Mouse (Mus musculus): ENCODE measurements around the gene Rtkn.

Rtkn gene

DNA sequence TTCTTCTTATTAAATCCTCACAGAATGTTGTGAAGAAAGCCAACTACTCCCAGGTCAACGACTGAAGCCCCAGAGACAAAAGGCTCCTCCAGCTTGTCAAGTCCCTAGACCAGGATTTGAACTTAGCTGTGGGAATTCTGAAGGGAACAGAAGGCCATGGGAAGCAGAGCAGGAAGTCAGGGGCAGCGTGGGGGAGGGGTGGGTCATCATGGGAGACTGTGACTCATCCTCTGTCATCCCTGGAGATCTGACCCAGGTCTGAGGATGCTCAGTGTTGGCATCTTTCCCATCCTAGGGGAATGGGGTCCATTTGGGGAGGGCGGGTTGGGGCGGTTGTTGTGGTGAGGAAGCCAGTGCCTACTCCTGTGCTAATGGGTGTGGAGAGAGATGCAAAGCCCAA lies 6.4 kb downstream of the Rtkn start:
- no peak for DNase-seq

- DNase-seq, result peak; percentile 63
Observed at GRCm38 (mm10) chr6:83142211-83142731, 7.0 kb downstream of the Rtkn start.

DNA sequence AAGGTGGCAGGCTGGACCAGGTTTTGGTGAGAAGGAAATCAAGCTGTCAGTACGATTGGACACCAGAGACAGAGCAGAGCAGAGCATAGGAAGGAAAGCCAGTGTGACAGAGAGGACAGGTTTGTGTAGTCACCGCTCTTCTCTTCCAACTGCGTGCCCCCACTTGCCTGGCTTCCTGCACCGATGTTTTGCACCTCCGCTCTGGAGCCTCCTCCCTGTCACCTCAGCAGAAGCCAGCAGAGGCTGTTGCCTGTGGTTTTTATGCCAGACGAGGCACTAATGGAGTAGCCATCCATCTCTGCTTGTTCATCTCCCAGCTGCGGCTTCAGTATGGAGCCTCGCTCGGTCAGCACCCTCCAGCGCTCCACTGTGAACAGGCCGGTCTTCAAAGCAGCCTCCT lies 7.6 kb downstream of the Rtkn start:
- no peak for DNase-seq

GRCm38 (mm10) chr6:83145209-83145608 lies 9.9 kb downstream of the Rtkn start:
- no peak for DNase-seq

- no peak for DNase-seq
Observed at GRCm38 (mm10) chr6:83145805-83146204, 10.5 kb downstream of the Rtkn start.

- no peak for DNase-seq
Observed at GRCm38 (mm10) chr6:83147280-83147679, 12.0 kb downstream of the Rtkn start.

DNA sequence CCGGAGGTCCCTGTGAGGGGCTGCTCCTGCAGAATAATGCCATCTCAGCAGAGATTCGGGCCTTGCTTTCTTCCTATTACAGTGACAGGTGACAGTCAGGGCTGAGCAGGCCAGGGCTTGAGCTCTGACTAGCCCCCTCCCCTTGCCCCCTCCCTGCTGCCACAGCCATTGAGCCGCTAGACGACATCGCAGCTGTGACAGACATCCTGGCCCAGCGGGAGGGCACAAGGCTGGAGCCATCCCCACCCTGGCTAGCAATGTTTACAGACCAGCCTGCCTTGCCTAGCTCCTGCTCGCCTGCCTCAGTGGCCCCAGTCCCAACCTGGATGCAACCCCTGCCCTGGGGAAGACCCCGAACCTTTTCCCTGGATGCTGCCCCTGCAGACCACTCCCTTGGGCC lies 16.5 kb downstream of the Rtkn start:
- DNase-seq, result no peak

DNA sequence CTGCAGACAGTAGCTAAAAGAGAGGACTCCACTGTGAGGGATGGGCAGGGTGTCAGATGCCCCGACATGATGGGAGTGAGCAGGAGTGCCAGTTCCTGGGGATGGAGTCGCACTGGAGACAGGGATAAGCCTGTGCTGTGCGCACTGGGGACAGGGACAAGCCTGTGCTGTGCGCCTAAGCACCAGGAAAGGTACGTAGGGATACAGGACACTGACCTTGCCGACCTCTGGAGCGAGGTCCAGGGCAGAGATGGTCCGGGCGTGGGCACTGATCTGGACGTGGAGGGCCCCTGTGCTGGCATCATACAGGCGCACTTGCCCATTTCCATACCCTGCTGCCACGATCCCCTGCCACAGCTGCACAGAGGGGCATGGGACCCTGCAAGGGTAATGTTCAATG lies 17.8 kb downstream of the Rtkn start:
- no peak for DNase-seq

DNA sequence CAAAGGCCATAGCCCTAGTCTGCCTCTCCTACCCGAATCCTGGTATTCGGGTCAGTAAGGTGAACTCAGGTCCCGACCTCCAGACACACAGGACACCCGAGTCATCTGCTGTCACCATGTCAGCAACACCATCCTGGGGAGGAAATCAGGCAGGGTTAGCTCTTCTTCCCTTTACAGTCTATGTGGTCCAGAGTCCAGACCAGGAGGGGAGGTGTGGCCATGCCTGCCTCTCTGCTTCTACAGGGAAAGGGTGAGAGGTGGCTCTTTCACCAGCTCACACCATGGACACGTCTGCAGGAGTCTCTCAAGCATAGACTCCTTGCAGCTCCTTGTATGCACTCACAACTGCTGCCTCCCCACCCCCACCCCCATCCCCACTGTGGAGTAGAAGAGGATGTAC lies 18.2 kb downstream of the Rtkn start:
- DNase-seq, result no peak

GRCm38 (mm10) chr6:83155552-83156238 lies 20.4 kb downstream of the Rtkn start:
- DNase-seq, result peak; percentile 46

- DNase-seq, result peak; percentile 69
Observed at GRCm38 (mm10) chr6:83156259-83156684, 21.0 kb downstream of the Rtkn start, which contains the start of the genes Wdr54 and 1700003E16Rik. Wdr54 (minus strand) TSS chr6:83156397. 1700003E16Rik (plus strand) TSS chr6:83156404.

DNA sequence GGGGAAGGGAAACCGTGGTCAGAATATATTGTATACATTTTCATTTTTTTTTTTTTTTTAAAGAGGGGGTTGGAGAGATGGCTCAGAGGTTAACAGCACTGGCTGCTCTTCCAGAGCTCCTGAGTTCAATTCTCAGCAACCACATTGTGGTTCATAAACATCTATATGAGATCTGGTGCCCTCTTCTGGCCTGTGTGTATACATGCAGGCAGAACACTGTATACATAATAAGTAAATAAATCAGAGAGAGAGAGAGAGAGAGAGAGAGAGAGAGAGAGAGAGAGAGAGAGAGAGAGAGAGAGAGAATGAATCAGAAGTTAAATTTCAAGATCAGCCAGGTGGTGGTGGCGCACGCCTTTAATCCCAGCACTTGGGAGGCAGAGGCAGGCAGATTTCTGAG lies 24.2 kb downstream of the Rtkn start:
- DNase-seq, result peak; percentile 66

- DNase-seq, result no peak
Observed at GRCm38 (mm10) chr6:83161442-83161841, 26.2 kb downstream of the Rtkn start.

DNA sequence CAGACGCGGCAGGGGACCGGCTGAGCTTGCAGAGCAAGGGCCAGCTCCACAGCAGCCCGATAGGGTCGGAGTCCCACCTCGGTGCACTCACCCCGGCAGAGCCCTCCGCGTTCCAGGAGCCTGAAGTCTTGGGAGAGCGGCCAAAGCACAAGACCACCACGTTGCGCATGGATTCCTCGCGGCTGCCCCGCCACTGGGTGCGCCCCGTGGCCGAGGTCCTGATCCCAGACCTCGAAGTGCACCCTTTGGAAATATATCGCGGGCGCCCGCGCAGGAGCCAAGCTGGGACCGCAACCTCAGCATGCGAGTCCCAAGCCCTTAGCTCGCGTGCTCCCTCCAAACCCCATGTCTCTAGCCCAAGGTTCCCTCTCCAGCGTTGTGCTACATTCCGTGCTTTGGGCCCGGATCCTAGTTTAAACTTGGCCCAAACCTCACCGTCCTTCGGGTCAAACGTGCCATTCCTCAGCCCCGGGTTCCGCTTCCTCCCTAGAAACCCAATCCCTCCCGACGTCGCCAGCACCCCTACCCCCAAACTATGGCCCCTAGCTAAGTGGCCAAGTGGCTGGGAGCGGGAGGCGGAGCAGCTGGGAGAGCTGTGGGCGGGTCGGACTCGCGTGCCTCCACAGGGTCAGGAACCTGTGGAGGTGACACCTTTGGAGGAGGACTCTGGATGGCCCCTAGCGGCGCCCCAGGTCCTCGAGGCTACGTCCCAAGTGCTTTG lies 26.8 kb downstream of the Rtkn start:
- DNase-seq, result peak; percentile 39

DNA sequence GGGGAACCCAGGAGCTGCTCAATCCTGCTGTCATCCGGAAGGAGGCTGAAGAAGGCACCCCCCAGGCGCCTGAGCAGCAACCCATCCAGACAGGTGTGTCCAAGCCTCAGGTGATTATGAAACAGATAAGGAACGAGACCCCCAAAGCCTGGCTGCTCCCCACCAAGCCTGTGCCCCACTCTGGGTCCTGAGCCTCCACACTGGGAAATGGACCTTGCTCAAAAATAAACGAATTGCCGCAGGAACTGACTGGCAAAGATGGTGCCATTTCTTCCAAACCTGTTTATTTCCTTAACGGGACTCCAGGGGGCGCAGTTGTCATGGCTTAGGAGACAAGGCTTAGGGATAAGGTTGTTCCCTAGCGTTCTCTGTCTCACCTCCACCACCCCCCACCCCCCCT lies 27.4 kb downstream of the Rtkn start:
- DNase-seq, result peak; percentile 72

GRCm38 (mm10) chr6:83165026-83165606 lies 29.9 kb downstream of the Rtkn start:
- no peak for DNase-seq

- DNase-seq, result peak; percentile 96
Observed at GRCm38 (mm10) chr6:83165607-83166242, 30.5 kb downstream of the Rtkn start, which contains the start of gene Dctn1. Dctn1 (plus strand) TSS chr6:83165920.

GRCm38 (mm10) chr6:83166243-83166630 lies 31.0 kb downstream of the Rtkn start:
- DNase-seq, result peak; percentile 37

DNA sequence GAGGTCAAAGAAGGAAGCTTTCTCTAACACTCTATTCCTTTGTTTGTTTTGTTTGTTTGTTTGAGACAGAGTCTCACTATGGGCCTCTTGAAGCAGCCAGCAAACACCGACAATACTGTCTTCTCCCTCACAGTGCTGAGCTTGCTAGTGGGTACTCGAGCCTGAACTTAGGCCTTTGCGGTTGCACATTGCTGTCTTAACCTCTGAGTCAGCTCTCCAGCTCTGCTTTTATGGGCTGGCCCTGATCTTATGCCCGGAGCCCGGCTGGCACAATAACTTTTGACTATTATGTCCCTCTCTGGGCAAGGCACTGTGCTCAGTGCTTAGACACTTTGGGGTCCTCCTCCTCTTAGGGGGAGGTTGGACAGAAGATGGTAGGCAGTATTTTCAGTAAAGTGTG lies 34.6 kb downstream of the Rtkn start:
- DNase-seq, result no peak

DNA sequence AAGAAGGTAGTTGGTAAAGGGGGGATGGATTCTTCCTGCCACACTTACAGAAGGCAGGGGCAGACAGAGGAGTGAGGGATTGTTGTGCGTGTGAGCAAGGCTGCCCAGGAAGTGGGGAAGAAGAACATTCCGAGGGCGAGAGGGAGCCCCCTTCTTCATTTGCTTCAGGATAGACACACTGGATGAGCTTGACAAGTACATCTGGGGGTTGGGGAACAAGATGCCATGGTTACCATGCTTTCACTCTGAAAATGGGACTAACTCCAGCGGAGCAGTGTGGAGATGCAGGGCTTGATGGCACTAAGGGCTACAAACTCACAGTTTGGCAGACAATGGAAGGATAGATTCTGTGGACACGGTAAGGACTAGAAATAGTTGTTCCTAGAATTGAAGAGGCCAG lies 35.8 kb downstream of the Rtkn start:
- no peak for DNase-seq

GRCm38 (mm10) chr6:83172240-83172920 lies 37.1 kb downstream of the Rtkn start:
- DNase-seq, result no peak

DNA sequence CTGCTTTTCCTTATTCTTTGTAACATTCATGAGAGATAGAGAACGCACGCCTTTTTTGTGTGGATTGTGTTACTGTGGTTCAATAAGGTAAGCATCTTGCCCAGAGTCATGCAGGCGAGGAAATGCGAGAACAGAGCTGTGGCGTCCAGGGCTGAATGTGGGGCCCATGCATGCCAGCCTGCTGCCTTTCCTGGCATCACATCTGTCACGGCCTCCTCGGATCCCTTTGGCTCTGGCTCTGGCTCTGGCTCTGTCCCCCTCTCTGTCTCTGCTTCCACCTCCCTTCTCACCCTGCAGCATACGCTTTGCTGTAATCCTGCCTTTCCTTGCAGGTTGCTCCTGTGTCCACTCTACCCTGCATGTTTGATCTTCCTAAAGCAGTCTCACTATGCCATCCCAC lies 40.7 kb downstream of the Rtkn start:
- DNase-seq, result no peak

Measured in thymus, postnatal 4 days (tissue).